Mouse (Mus musculus) erythroblast, embryonic 14.5 days (primary cell): Measurements from ENCODE around the gene Mical3.

Experiments
- GATA1 ChIP-seq: IDR thresholded peaks from 2 replicates; pipeline ENCODE4 v1.6.1; 2012; ENCODE audit warnings: low read length, inconsistent platforms, mixed read lengths
- TAL1 ChIP-seq: IDR thresholded peaks from 3 replicates; pipeline ENCODE4 v1.6.1; 2012; ENCODE audit warnings: low read length, inconsistent platforms, mixed read lengths

DNA sequence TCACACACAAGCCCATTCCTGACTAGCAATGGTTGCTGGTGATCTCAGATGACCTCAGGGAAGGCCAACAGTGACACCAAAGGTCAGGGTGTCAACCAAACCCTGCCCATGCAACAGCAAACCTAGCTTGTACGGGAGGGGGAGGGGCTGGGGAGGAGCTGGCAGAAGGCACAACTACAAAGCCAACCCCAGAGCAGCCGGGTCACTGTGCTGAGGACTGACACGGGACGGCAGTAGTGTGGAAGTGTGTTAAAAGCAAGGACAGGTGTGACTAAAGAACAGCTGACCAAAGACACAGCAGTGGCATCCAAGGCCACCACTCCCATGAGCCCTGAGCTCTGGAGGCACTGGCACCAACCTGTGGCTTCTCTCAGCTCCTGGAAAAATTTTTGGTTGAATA, 93.7 kb downstream of the Mical3 start:
- TF ChIP-seq GATA1 = no peak
- no peak for TF ChIP-seq TAL1
